8 mouse cellular contexts compared by ENCODE assay signal in the genomic region with DNA sequence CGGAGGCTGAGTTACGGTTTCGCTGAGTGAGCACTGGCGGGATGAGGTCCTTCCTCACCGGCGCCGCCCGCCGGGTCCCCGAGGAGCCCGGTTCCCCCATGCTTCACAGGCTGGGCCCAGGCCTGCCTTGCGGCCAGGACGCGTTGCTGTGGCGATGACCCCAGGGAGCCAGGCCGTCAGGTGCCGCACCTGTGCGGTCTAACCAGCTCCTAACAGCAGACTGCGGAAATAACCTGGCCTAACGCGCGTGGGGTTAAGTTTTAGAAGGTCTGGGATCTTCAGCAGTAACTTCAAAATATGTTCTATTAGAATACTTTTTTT. TPM values are rescaled to one million over a fixed set of nuclear protein-coding genes. Genes with fewer than 3 reads are reported as not detected.
A peak's percentile ranks its signal among the peaks of the same experiment; 100 is the strongest.
DNase-seq lines count a peak whose midpoint lies in the region; ATAC-seq and TF ChIP-seq lines count a peak whose summit lies in the region.

No protein-coding gene starts in this region.

- H3K4me3 ChIP-seq in heart, adult 2 months = peak overlapping the region; percentile 84
- peak overlapping the region; percentile 76 for H3K4me3 ChIP-seq in thymus, adult 2 months (ENCODE audit: control insufficient read depth, insufficient read depth, low read length)
- H3K4me3 ChIP-seq in liver, embryonic 13.5 days (replicated peaks) = peak overlapping the region; percentile 85

- TF ChIP-seq POLR2A in heart, adult 2 months (IDR thresholded peaks at IDR 0.05; ENCODE audit: insufficient read depth, low read depth, low read length) = no peak
- TF ChIP-seq POLR2A in thymus, adult 2 months (IDR thresholded peaks at IDR 0.05; ENCODE audit: control insufficient read depth, extremely low read depth, insufficient read depth, low read length, poor library complexity) = no peak

- no peak for TF ChIP-seq CTCF in heart, adult 2 months (IDR thresholded peaks at IDR 0.05)
- no peak for TF ChIP-seq CTCF in thymus, adult 2 months (IDR thresholded peaks at IDR 0.05; ENCODE audit: borderline replicate concordance, control insufficient read depth, extremely low read depth, insufficient read depth, low read length, poor library complexity)

- no peaks in the 10 kb centered on the region for H3K79me2 ChIP-seq in heart, adult 2 months (replicated peaks; ENCODE audit: control insufficient read depth, insufficient read depth, low read length)

- peak; percentile 43 for ATAC-seq in liver, embryonic 13.5 days (ENCODE audit: low read depth)

- no peaks in the 10 kb centered on the region for H3K4me1 ChIP-seq in heart, adult 2 months (ENCODE audit: control insufficient read depth, insufficient read depth, low read length)
- peaks cover 2% of the 10 kb centered on the region; the same call in 1 of the 2 replicates for H3K4me1 ChIP-seq in thymus, adult 2 months (replicated peaks; ENCODE audit: control insufficient read depth, insufficient read depth, low read length)
- peaks cover 57% of the 10 kb centered on the region for H3K4me1 ChIP-seq in liver, embryonic 13.5 days (replicated peaks)

- H3K9ac ChIP-seq in heart, adult 2 months (ENCODE audit: low read depth, low read length) = peak overlapping the region; percentile 81
- peak overlapping the region; percentile 91 for H3K9ac ChIP-seq in liver, embryonic 13.5 days

- no peaks in the 10 kb centered on the region for H3K27me3 ChIP-seq in heart, adult 2 months (ENCODE audit: control insufficient read depth, insufficient read depth, low read length)
- H3K27me3 ChIP-seq in thymus, adult 2 months (ENCODE audit: control insufficient read depth, insufficient read depth, low read length) = no peaks in the 10 kb centered on the region
- H3K27me3 ChIP-seq in liver, embryonic 13.5 days = no peaks in the 10 kb centered on the region

- H3K9me3 ChIP-seq in liver, embryonic 13.5 days (replicated peaks) = no peaks in the 10 kb centered on the region

- no peak for TF ChIP-seq EP300 in heart, adult 2 months (IDR thresholded peaks at IDR 0.05; ENCODE audit: insufficient read depth, low read depth, low read length)

- H3K4me2 ChIP-seq in liver, embryonic 13.5 days = peak overlapping the region; percentile 95

- intact Hi-C loops in heart, adult 2 months (cut with DNase I) = loop anchor here (2.0 to 5.0 kb wide), 2 partner anchors 34 to 74 kb away; no protein-coding TSS in a partner anchor

- WGBS in heart, adult 2 months = 1% methylated on average over 21 of the region's 22 CpGs
- WGBS in thymus, adult 2 months = 1% methylated on average over 22 of the region's 22 CpGs
- under 1% methylated on average over 22 of the region's 22 CpGs for WGBS in liver, embryonic 13.5 days (ENCODE audit: insufficient replicate concordance)

- no peak for DNase-seq in heart, adult 2 months
- no peak for DNase-seq in heart, adult 18-20 months
- no peak for DNase-seq in thymus, adult 2 months
- no peak for DNase-seq in thymus, postnatal 36 days
- DNase-seq in liver, embryonic 13.5 days = no peak
- no peak for DNase-seq in T-cell, adult 2 months (ENCODE audit: low spot score)
- no peak for DNase-seq in urinary bladder, postnatal 10 days (ENCODE audit: low spot score)
- no peak for DNase-seq in right cerebral cortex, postnatal 25 days

- H3K36me3 ChIP-seq in heart, adult 2 months (ENCODE audit: control insufficient read depth, insufficient read depth, low read length) = peaks cover 5% of the 10 kb centered on the region
- no peaks in the 10 kb centered on the region for H3K36me3 ChIP-seq in thymus, adult 2 months (ENCODE audit: control insufficient read depth, insufficient read depth, low read length)
- H3K36me3 ChIP-seq in liver, embryonic 13.5 days = no peaks in the 10 kb centered on the region

- H3K27ac ChIP-seq in heart, adult 2 months = peak overlapping the region; percentile 96
- H3K27ac ChIP-seq in thymus, adult 2 months (ENCODE audit: control insufficient read depth, insufficient read depth, low read length) = no peak overlapping the region
- peak overlapping the region; percentile 91 for H3K27ac ChIP-seq in liver, embryonic 13.5 days

RNA-seq across cellular contexts. Expression of gene 1190002N15Rik, which starts 0.9 kb away (rescaled TPM):
- total RNA-seq in heart, adult 2 months (2021) = 10 to 100 TPM; 25.9 to 31.7 TPM
- polyA plus RNA-seq in heart, adult 2 months (2012; rRNA removed) = 10.8 and 17.5 TPM in 2 replicates
- 10 to 100 TPM; 25.7 to 31.8 TPM for total RNA-seq in heart, adult 18-20 months (2021)
- polyA plus RNA-seq in thymus, adult 2 months (2012; rRNA removed) = 22.4 and 26.8 TPM in 2 replicates
- polyA plus RNA-seq in liver, embryonic 13.5 days (2015; fragmentation: Nextera tagmentation; extraction: Ambion mirVana) = 4.2 and 4.4 TPM in 2 replicates
